Mouse (Mus musculus) hindbrain, embryonic 10.5 days (tissue): ENCODE results near the gene B2m. TPM values are rescaled to one million over a fixed set of nuclear protein-coding genes. Genes with fewer than 3 reads are reported as not detected.

Experiments used
- DNase-seq: peaks from one replicate; pipeline ENCODE4 v3.0.0-alpha.2; 2017; ENCODE audit warnings: low spot score
- H3K27ac ChIP-seq: fragments of 300-500 bp; sonication (generic); 2 replicates; pipeline ENCODE4 v1.5.1; 2016; ENCODE audit warnings: mild to moderate bottlenecking, moderate library complexity
- H3K27me3 ChIP-seq: fragments of 300-500 bp; sonication (generic); 2 replicates; pipeline ENCODE4 v1.6.1; 2016; ENCODE audit warnings: mild to moderate bottlenecking; ENCODE audit not compliant: poor library complexity, insufficient read depth, severe bottlenecking
- H3K36me3 ChIP-seq: fragments of 300-500 bp; sonication (generic); 2 replicates; pipeline ENCODE4 v1.6.1; 2016; ENCODE audit warnings: mild to moderate bottlenecking, moderate library complexity
- H3K4me1 ChIP-seq: fragments of 300-500 bp; sonication (generic); replicated peaks from 2 replicates; pipeline ENCODE4 v1.6.1; 2016; ENCODE audit warnings: mild to moderate bottlenecking
- H3K4me3 ChIP-seq: fragments of 300-500 bp; sonication (generic); 2 replicates; pipeline ENCODE4 v1.5.1; 2016; ENCODE audit warnings: mild to moderate bottlenecking, moderate library complexity
- H3K9me3 ChIP-seq: fragments of 300-500 bp; sonication (generic); 2 replicates; pipeline ENCODE4 v1.6.1; 2016; ENCODE audit warnings: mild to moderate bottlenecking, moderate library complexity
- WGBS: fragments of 180-500 bp; shearing (Covaris S2); methylation state at CpG from one replicate; pipeline ENCODE4 v1.1.7; 2016; 5-methylcytosine and 5-hydroxymethylcytosine counted together
- polyA plus RNA-seq: library from polyadenylated mRNA; unstranded; fragments of >200 nt; fragmentation: Nextera tagmentation; extraction: Ambion mirVana; gene quantifications from 2 replicates; pipeline ENCODE4 v1.2.1, GENCODE M21; 2016

The B2m gene
- polyA plus RNA-seq, 1 experiment from 2014 or later = 117 TPM

- Histone ChIP-seq H3K4me1 (no peaks in the 10 kb centered on the region), H3K27ac (no peak overlapping the region), H3K4me3 (no peak overlapping the region), H3K9me3 (no peaks in the 10 kb centered on the region), H3K27me3 (no peaks in the 10 kb centered on the region), H3K36me3 (no peaks in the 10 kb centered on the region)
- DNase-seq = no peak
- WGBS = 66% methylated on average over 5 of the region's 5 CpGs
Observed at GRCm38 (mm10) chr2:122137839-122138465, 9.5 kb upstream of the B2m start.

- WGBS = 87% methylated on average over 2 of the region's 2 CpGs
- H3K4me3 ChIP-seq = no peak overlapping the region
- no peak overlapping the region for H3K27ac ChIP-seq
- no peaks in the 10 kb centered on the region for H3K27me3 ChIP-seq
- H3K36me3 ChIP-seq = no peaks in the 10 kb centered on the region
- H3K9me3 ChIP-seq = no peaks in the 10 kb centered on the region
- DNase-seq = no peak
- H3K4me1 ChIP-seq = no peaks in the 10 kb centered on the region
Observed at GRCm38 (mm10) chr2:122140815-122141214, 6.7 kb upstream of the B2m start.

- H3K27me3 ChIP-seq = no peaks in the 10 kb centered on the region
- no peak for DNase-seq
- H3K4me1 ChIP-seq = no peaks in the 10 kb centered on the region
- no peak overlapping the region for H3K4me3 ChIP-seq
- 78% methylated on average over 5 of the region's 5 CpGs for WGBS
- no peaks in the 10 kb centered on the region for H3K9me3 ChIP-seq
- H3K27ac ChIP-seq = no peak overlapping the region
- no peaks in the 10 kb centered on the region for H3K36me3 ChIP-seq
Observed at GRCm38 (mm10) chr2:122141332-122141967, 6.0 kb upstream of the B2m start.

GRCm38 (mm10) chr2:122143111-122143510 is 4.4 kb upstream of the B2m start:
- Histone ChIP-seq H3K27me3 (no peaks in the 10 kb centered on the region), H3K4me3 (no peak overlapping the region), H3K9me3 (no peaks in the 10 kb centered on the region), H3K4me1 (peaks cover 8% of the 10 kb centered on the region), H3K27ac (no peak overlapping the region), H3K36me3 (no peaks in the 10 kb centered on the region)
- WGBS = 92% methylated on average over 3 of the region's 3 CpGs
- no peak for DNase-seq

- Histone ChIP-seq H3K4me3 (no peak overlapping the region), H3K9me3 (no peaks in the 10 kb centered on the region), H3K27ac (no peak overlapping the region), H3K4me1 (peaks cover 16% of the 10 kb centered on the region), H3K36me3 (0 out of 2 replicates have a peak, but pooled peaks cover under 1% of the 10 kb centered on the region), H3K27me3 (0 out of 2 replicates have a peak, but pooled peaks cover 2% of the 10 kb centered on the region)
- DNase-seq = no peak
- WGBS = 66% methylated on average over 4 of the region's 4 CpGs
Observed at GRCm38 (mm10) chr2:122145756-122146155, 1.7 kb upstream of the B2m start.

- no peak for DNase-seq
- Histone ChIP-seq H3K27me3 (0 out of 2 replicates have a peak, but pooled peaks cover 2% of the 10 kb centered on the region), H3K4me1 (peaks cover 16% of the 10 kb centered on the region), H3K36me3 (peaks cover 10% of the 10 kb centered on the region), H3K4me3 (no peak overlapping the region), H3K9me3 (no peaks in the 10 kb centered on the region), H3K27ac (no peak overlapping the region; the same call in 1 of the 2 replicates)
- WGBS = 79% methylated on average over 6 of the region's 6 CpGs
Observed at GRCm38 (mm10) chr2:122146687-122147086, 799 bp upstream of the B2m start.

- Histone ChIP-seq H3K27ac (peak overlapping the region; percentile 89), H3K27me3 (0 out of 2 replicates have a peak, but pooled peaks cover 2% of the 10 kb centered on the region), H3K4me3 (peak overlapping the region; percentile 79), H3K9me3 (no peaks in the 10 kb centered on the region), H3K36me3 (peaks cover 12% of the 10 kb centered on the region), H3K4me1 (peaks cover 16% of the 10 kb centered on the region)
- WGBS = 39% methylated on average over 18 of the region's 18 CpGs
- DNase-seq = no peak
Observed at GRCm38 (mm10) chr2:122148242-122148917, 894 bp downstream of the B2m start.

- 92% methylated on average over 6 of the region's 6 CpGs for WGBS
- no peaks in the 10 kb centered on the region for H3K9me3 ChIP-seq
- H3K4me1 ChIP-seq = peaks cover 16% of the 10 kb centered on the region
- H3K36me3 ChIP-seq = peaks cover 14% of the 10 kb centered on the region
- H3K4me3 ChIP-seq = peak overlapping the region; percentile 79; the same call in 1 of the 2 replicates
- no peak overlapping the region for H3K27ac ChIP-seq
- 0 out of 2 replicates have a peak, but pooled peaks cover 2% of the 10 kb centered on the region for H3K27me3 ChIP-seq
- no peak for DNase-seq
Observed at GRCm38 (mm10) chr2:122149316-122149715, 1.8 kb downstream of the B2m start.

- no peak for DNase-seq
Observed at GRCm38 (mm10) chr2:122149716-122150115, 2.2 kb downstream of the B2m start.

GRCm38 (mm10) chr2:122151221-122151620 is 3.7 kb downstream of the B2m start:
- DNase-seq = no peak
- H3K27me3 ChIP-seq = 0 out of 2 replicates have a peak, but pooled peaks cover 2% of the 10 kb centered on the region
- H3K4me1 ChIP-seq = peaks cover 16% of the 10 kb centered on the region
- WGBS = 93% methylated on average over 1 of the region's 1 CpGs
- H3K9me3 ChIP-seq = no peaks in the 10 kb centered on the region
- no peak overlapping the region for H3K4me3 ChIP-seq
- H3K36me3 ChIP-seq = peaks cover 28% of the 10 kb centered on the region
- no peak overlapping the region for H3K27ac ChIP-seq

More at GRCm38 (mm10) chr2:122149716-122150115, 2.2 kb downstream of the B2m start:
- Histone ChIP-seq H3K9me3 (no peaks in the 10 kb centered on the region), H3K36me3 (peaks cover 18% of the 10 kb centered on the region), H3K4me3 (no peak overlapping the region), H3K27ac (no peak overlapping the region), H3K27me3 (0 out of 2 replicates have a peak, but pooled peaks cover 2% of the 10 kb centered on the region), H3K4me1 (peaks cover 16% of the 10 kb centered on the region)
- 88% methylated on average over 3 of the region's 3 CpGs for WGBS

GRCm38 (mm10) chr2:122152850-122153249 is 5.4 kb downstream of the B2m start:
- Histone ChIP-seq H3K4me3 (no peak overlapping the region), H3K4me1 (peaks cover 9% of the 10 kb centered on the region), H3K9me3 (no peaks in the 10 kb centered on the region), H3K36me3 (peaks cover 28% of the 10 kb centered on the region), H3K27me3 (0 out of 2 replicates have a peak, but pooled peaks cover 2% of the 10 kb centered on the region), H3K27ac (no peak overlapping the region)
- WGBS = 87% methylated on average over 3 of the region's 3 CpGs
- no peak for DNase-seq

GRCm38 (mm10) chr2:122153681-122154365 is 6.3 kb downstream of the B2m start:
- Histone ChIP-seq H3K4me3 (no peak overlapping the region), H3K27me3 (no peaks in the 10 kb centered on the region), H3K9me3 (no peaks in the 10 kb centered on the region), H3K36me3 (peaks cover 28% of the 10 kb centered on the region), H3K27ac (no peak overlapping the region), H3K4me1 (peaks cover under 1% of the 10 kb centered on the region; the same call in 1 of the 2 replicates)
- WGBS = 82% methylated on average over 7 of the region's 7 CpGs
- DNase-seq = no peak
